Mouse (Mus musculus) adipose tissue, adult 10 weeks (tissue): ENCODE results near the gene Tm7sf3. TPM values are rescaled to one million over a fixed set of nuclear protein-coding genes. Genes with fewer than 3 reads are reported as not detected.

Experiments used
- polyA plus RNA-seq: library from polyadenylated mRNA; stranded (reverse); fragments of 350-450 nt; fragmentation: Illumina TruSeq; extraction: RNeasy Lipid Tissue Mini Kit (QIAGEN cat#74804); gene quantifications from one replicate; pipeline ENCODE4 v1.2.3, GENCODE M21; 2014; ENCODE audit warnings: low read depth, low replicate concordance

Gene Tm7sf3
- polyA plus RNA-seq: 57.4 TPM

GRCm38 (mm10) chr6:146642276-146643183 is at the start of gene Tm7sf3, which contains the start of gene Med21:
TSS of gene Tm7sf3 (minus strand) at chr6:146642824.
TSS of gene Med21 (plus strand) at chr6:146642547.

GRCm38 (mm10) chr6:146577310-146578109 is 65.1 kb downstream of the Tm7sf3 start, which contains the start of gene Ints13:
TSS of gene Ints13 (minus strand) at chr6:146577835.

GRCm38 (mm10) chr6:146576903-146577302 is 65.7 kb downstream of the Tm7sf3 start, which contains the start of gene Fgfr1op2:
TSS of gene Fgfr1op2 (plus strand) at chr6:146577203.

Other genes with a start within 250 kb of the Tm7sf3 start
- 13.0 TPM for gene Itpr2, start 140.6 kb downstream of the Tm7sf3 start, polyA plus RNA-seq
- 94.1 TPM for gene Fgfr1op2, start 65.6 kb downstream of the Tm7sf3 start, polyA plus RNA-seq
- gene Ints13, start 65.0 kb downstream of the Tm7sf3 start, polyA plus RNA-seq: 45.3 TPM
- 53.3 TPM for gene Med21, start 277 bp downstream of the Tm7sf3 start, polyA plus RNA-seq
- 10.4 TPM for gene Stk38l, start 82.2 kb upstream of the Tm7sf3 start, polyA plus RNA-seq
- 2.4 TPM for gene Arntl2, start 153.2 kb upstream of the Tm7sf3 start, polyA plus RNA-seq
- gene Smco2, start 207.3 kb upstream of the Tm7sf3 start, polyA plus RNA-seq: 3.1 TPM
- 53.9 TPM for gene Ppfibp1, start 245.7 kb upstream of the Tm7sf3 start, polyA plus RNA-seq